Mouse (Mus musculus) heart, postnatal 14 days (tissue): ENCODE results near the gene Smim14. TPM values are rescaled to one million over a fixed set of nuclear protein-coding genes. Genes with fewer than 3 reads are reported as not detected.
A peak's percentile ranks its signal among the peaks of the same experiment; 100 is the strongest.
"Not testable (repeated sequence)": the region's sequence is repeated elsewhere in the genome, so short reads cannot be mapped to it uniquely, and the experiment has no call there.

Experiments
- DNase-seq, 2 experiments: peaks; one replicate each; pipeline ENCODE4 v3.0.0; 2021 to 2022
- intact Hi-C: fragments of 180-260 bp; cut with DNase I; formaldehyde crosslinking; loops from one replicate; pipeline ENCODE4 v1.15.1; 2025
- total RNA-seq, 2 experiments: library from RNA; stranded (reverse); gene quantifications; 2 replicates each; pipeline ENCODE4 v1.2.3; 2021

Smim14 gene
- total RNA-seq, 2 experiments from 2014 or later, result 93.4 to 103 TPM

- intact Hi-C loops, result loop anchor here (5.0 kb wide), 1 partner anchor 44 kb away; no protein-coding TSS in a partner anchor
- not testable (repeated sequence) for DNase-seq
These were observed 60.2 kb downstream of the Smim14 start for GRCm38 (mm10) chr5:65476739-65477138.

- no peak for DNase-seq
These were observed 61.2 kb downstream of the Smim14 start for GRCm38 (mm10) chr5:65475806-65476205.

GRCm38 (mm10) chr5:65469766-65470165 is 67.2 kb downstream of the Smim14 start:
- intact Hi-C loops, result no loop called here
- DNase-seq, result no peak

More at GRCm38 (mm10) chr5:65475806-65476205, 61.2 kb downstream of the Smim14 start:
- intact Hi-C loops, result loop anchor here (5.0 kb wide), 1 partner anchor 44 kb away; no protein-coding TSS in a partner anchor

DNA sequence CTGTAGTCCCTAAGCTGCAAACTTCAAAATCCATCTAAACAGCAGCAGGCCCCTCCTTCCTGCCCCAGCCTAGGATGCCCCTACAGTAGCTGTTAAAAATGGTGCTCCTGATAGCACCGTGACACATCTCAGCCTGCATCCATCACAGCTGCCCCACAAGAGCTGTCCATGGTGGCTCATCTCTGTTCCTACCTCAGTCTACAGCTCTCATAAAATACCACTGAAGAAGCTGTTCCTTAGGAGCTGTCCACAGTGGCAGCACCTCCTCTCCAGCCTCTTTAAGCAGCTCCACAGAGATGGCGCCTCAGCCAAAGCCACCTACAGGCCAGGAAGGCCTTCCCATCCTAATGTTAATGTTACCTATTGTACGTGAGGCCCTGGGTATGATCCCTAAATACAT is 70.1 kb downstream of the Smim14 start:
- no peak for DNase-seq
- intact Hi-C loops, result no loop called here

- intact Hi-C loops, result no loop called here
- no peak for DNase-seq
These were observed 76.6 kb downstream of the Smim14 start for GRCm38 (mm10) chr5:65460361-65460760.

GRCm38 (mm10) chr5:65459454-65459853 is 77.5 kb downstream of the Smim14 start:
- intact Hi-C loops, result no loop called here
- no peak for DNase-seq

DNA sequence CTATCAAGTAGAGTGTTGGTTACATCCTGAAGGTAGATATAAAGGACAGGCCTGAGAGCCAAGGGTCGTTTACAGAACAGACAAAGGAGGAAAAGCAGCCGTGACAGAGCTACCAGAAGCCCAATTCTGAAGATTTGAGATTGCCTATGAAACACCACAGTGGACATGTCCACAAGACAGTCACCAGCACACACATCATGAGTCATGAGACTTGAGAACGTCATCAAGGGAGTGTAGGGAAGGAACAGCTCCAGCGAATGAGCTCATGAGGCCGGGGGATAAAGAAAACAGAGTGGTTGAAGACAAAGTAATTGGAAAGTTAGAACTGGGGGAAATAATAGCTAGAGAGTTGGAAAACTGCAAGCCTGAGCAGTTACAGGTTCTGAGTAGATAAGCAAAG is 79.1 kb downstream of the Smim14 start:
- peak in 1 of 2 experiments; percentile 43 for DNase-seq
- intact Hi-C loops, result no loop called here

GRCm38 (mm10) chr5:65457086-65457827 is 79.7 kb downstream of the Smim14 start:
- peak; percentile 25 to 51 for DNase-seq
- intact Hi-C loops, result no loop called here

DNA sequence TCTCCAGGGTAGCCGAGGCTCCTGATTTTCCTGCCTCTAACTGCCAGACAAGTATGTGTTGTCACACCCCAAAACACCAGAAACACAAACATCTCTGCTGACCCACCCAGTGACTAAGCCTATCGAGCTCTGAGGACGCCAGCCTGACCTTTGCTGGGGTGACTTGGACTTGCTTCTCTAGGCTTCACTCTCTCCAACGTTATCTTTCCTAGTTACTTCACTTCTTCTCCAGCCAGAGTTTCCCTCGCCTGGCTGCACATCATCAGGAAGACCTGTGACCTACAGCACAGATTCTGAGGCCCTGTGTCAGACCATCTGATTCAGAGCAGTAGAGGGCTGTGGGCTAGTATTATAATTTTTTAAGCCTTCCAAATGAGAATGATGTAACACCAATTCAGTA is 82.2 kb downstream of the Smim14 start:
- intact Hi-C loops, result no loop called here
- peak; percentile 45 to 51 for DNase-seq

DNA sequence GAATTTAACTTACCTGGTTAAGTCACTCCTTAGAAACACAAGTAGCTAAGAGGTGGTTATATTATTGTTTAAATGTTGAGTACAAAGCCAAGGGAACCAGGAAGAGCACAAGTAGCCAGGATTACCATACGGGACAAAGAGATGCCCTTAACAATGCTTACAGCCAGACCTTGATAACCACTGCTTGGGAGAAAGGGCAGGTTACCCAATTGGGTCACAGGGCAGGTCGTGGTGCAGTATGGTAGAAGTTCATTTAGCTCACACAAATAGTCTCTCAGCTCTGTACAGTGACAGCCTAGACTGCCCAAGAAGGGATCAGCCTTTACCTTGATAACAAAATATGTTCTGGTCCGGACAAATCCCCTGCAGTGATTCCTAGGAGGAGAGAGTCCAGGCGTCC is 88.0 kb downstream of the Smim14 start:
- no peak for DNase-seq
- intact Hi-C loops, result no loop called here

DNA sequence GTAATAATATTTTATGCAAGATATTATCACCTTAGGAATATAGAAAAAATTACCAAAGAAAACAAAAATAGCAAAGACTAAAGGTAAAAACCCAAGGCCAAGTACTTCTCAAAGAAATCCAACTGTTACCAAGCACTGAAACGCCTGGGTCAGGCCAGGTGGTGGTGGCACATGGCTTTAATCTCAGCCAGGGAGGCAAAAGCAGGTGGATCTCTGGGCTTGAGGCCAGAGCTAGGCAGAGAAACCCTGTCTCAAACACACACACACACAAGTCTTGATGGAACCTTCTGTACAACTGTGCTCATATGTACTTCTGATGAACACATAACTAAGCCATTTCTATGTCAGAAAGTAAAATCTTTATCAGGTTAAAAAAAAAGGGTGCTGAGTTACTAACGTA is 89.2 kb downstream of the Smim14 start:
- DNase-seq, result no peak
- intact Hi-C loops, result no loop called here

DNA sequence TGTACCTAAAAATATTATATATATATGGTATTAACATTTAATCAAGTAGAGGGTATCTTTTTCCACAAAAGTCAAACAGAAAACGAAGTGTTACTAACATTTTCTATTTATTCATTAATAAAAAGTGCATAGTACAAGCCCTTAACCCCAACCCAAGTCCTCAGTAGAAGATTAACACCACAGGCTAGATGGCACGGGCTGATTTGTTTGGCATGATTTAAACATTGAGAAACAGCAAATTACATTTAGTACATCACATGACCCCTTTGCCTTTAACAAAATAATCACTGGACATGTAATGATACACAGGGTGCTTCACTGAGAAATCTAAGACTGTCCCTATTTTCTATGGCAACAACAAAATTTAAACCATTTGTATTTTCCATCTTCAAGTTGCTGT is 90.2 kb downstream of the Smim14 start:
- intact Hi-C loops, result no loop called here
- DNase-seq, result no peak

GRCm38 (mm10) chr5:65444981-65445380 is 92.0 kb downstream of the Smim14 start:
- DNase-seq, result no peak
- intact Hi-C loops, result no loop called here

- intact Hi-C loops, result loop anchor here (5.0 kb wide), 2 partner anchors 54 to 99 kb away; partner anchors contain the start of genes Gm43552, Smim14 and Ube2k
- DNase-seq, result no peak
These were observed 98.9 kb downstream of the Smim14 start for GRCm38 (mm10) chr5:65438041-65438440.

DNA sequence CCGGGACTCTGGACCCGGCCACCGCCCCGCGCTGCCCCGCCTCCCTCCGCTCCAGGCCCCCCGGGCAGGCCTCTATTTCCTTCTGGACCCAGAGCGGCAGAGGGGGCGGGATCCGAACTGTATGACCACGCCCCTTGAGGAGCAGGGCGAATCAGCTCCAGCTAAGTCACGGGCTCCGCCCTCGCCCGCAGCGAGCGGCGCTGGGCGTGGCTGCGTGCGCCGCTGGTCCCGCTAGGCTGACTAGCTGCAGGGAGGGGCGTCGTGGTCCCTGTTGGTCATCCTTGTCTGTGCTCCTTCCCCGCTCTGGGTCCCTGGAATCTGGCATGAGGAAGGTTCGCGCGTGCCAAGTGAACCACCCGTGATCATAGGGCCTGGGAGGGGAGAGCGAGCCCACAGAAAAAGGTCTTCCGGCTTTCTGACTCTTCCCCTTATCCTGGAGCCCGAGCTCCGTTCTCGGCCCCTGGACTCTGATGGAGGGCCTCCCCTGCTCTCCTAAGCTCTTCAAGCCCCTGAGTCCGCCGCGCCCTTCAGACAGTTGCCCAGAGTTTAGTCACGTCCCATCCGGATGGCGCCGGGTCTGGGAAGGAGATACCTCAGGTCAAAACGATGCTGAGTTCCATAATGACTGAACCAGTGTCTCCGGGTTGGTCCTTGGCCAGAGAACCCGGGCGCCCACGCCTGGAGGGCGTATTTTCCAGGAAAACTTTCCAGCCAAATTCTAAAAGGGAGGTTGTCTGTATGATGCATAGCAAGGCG is 101.0 kb downstream of the Smim14 start, which contains the start of gene Ugdh:
Ugdh (minus strand) TSS at position 144 of the 756 bp plus-strand sequence.
- intact Hi-C loops, result loop anchor here (5.0 kb wide), 2 partner anchors 56 to 101 kb away; partner anchors contain the start of genes Gm43552, Smim14 and Ube2k
- DNase-seq, result peak; percentile 98

DNA sequence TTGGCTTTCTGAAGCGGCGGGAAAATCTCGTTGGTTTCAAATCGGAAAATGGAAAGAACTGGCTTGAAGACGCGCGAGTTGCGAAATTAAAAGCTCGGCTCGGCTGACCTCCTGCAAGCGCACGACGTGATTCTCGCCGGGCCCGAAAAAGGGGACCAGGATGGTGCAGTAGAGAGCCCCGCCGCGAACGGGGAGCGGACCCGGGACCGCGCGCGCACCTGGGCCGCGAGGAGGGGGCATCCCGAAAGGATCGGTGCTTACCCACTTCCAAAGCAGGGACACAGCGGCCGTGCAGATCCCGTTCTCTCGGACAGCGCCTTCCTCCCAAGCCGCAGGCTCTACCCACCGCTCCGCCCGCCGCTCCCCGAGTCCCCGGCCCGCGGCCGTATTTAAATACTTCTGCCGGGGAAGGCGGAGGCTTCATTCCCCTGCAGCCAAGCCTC is 101.6 kb downstream of the Smim14 start:
- DNase-seq, result no peak
- intact Hi-C loops, result loop anchor here (5.0 kb wide), 2 partner anchors 57 to 102 kb away; partner anchors contain the start of genes Gm43552, Smim14 and Ube2k

DNA sequence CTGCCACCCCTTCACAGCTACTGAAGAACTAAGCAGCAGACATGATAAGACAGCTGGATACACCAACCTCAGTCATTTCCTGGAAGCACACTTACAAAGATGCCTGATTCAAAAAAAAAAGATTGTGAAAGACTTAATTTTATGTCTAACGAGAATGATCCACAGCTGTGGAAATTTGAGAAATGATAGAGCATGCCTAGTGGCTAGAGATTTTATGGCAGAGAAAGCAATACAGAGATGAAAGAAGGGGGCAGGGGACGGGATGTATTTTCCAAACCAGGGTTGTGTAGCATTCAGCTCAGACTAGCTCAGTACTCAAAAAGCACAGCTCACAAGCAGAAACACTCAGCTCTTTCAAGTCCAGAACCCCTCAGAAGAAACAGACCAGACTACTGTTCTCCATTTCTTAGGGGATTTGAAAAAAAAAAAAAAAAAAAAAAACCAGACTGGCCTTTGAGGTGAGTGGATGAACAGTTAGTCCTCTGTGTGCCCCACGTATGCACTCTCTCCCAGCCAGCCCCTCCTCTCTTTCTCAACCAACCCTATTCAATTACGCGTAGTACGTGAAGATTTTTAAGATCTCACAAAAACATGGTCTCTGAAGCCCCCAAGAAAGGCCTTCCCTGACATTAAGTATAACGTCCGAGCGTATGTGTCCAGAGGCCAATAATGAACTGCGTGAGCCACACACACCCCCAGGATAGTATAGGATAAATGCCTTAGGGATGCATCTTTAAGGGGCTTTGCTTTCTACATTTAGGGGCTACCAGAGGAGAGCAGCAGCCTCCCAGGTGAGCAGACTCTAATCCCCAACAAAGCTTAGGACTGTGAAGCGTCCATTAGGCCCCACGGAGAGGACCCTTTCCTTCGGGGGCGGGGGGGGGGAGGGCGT is 102.3 kb downstream of the Smim14 start:
- no peak for DNase-seq
- intact Hi-C loops, result loop anchor here (5.0 kb wide), 3 partner anchors 43 to 103 kb away; partner anchors contain the start of genes Gm43552, Smim14 and Ube2k

- no peak for DNase-seq
- intact Hi-C loops, result no loop called here
These were observed 107.5 kb downstream of the Smim14 start for GRCm38 (mm10) chr5:65429441-65429840.

- intact Hi-C loops, result no loop called here
- DNase-seq, result no peak
These were observed 108.7 kb downstream of the Smim14 start for GRCm38 (mm10) chr5:65428321-65428720.

DNA sequence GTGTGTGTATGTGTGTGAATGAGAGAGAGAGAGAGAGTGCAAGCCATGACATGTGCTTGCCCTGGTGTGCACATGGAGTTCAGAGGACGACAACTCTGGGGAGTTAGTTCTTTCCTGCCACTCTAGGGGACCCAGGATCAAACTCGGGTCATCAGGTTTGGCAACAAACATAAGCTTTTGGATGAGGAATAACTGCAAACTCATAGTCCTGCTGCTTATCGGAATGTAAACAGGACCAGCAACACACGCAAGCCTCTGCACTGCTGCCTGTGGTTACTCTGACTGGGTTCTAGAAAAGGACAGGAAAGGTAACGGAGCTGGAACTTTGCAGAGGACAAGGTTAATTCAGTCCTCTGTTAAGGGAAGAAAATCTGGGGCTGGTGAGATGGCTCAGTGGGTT is 111.7 kb downstream of the Smim14 start:
- no peak for DNase-seq
- intact Hi-C loops, result no loop called here
